Mouse (Mus musculus) cerebellum, adult 2 months (tissue): ENCODE results near the gene Gm10306. TPM values are rescaled to one million over a fixed set of nuclear protein-coding genes. Genes with fewer than 3 reads are reported as not detected.
A peak's percentile ranks its signal among the peaks of the same experiment; 100 is the strongest.

Source experiments
- DNase-seq, 2 experiments: peaks; one replicate each; pipeline ENCODE4 v3.0.0; 2021
- H3K27ac ChIP-seq: fragments of 200-500 bp; 2 replicates; pipeline ENCODE4 v1.5.1; 2012; ENCODE audit warnings: low read length, control low read depth, inconsistent platforms; ENCODE audit not compliant: insufficient read depth
- H3K27me3 ChIP-seq: fragments of 200-500 bp; 2 replicates; pipeline ENCODE4 v1.6.1; 2012; ENCODE audit warnings: inconsistent platforms, mild to moderate bottlenecking, low read length, moderate library complexity; ENCODE audit not compliant: control insufficient read depth, insufficient read depth
- H3K4me1 ChIP-seq: fragments of 200-500 bp; 2 replicates; pipeline ENCODE4 v1.6.1; 2011; ENCODE audit warnings: low read length; ENCODE audit not compliant: control insufficient read depth, insufficient read depth
- H3K4me3 ChIP-seq: fragments of 200-500 bp; replicated peaks from 2 replicates; pipeline ENCODE3; 2011; ENCODE audit warnings: mild to moderate bottlenecking, low read depth, low read length, control low read depth; ENCODE audit not compliant: insufficient read depth
- CTCF ChIP-seq: fragments of 200-500 bp; IDR thresholded peaks from 2 replicates; pipeline ENCODE4 v1.5.1; 2011; ENCODE audit warnings: low read depth, mild to moderate bottlenecking, control low read depth, low read length, moderate library complexity, borderline replicate concordance; ENCODE audit not compliant: insufficient read depth
- POLR2A ChIP-seq: fragments of 200-500 bp; IDR thresholded peaks from 2 replicates; pipeline ENCODE4 v1.6.1; 2011; ENCODE audit warnings: low read length, control low read depth, borderline replicate concordance; ENCODE audit not compliant: insufficient read depth
- WGBS: fragments of 180-500 bp; shearing (Covaris S2); methylation state at CpG from one replicate; pipeline ENCODE4 v1.1.7; 2018; 5-methylcytosine and 5-hydroxymethylcytosine counted together
- polyA plus RNA-seq: library from polyadenylated mRNA; depleted of rRNA; stranded (reverse); fragments of >200 nt; gene quantifications from 2 replicates; pipeline ENCODE4 v1.2.3, GENCODE M21; 2012; rRNA removed

The Gm10306 gene
- polyA plus RNA-seq, 1 experiment: not detected

DNA sequence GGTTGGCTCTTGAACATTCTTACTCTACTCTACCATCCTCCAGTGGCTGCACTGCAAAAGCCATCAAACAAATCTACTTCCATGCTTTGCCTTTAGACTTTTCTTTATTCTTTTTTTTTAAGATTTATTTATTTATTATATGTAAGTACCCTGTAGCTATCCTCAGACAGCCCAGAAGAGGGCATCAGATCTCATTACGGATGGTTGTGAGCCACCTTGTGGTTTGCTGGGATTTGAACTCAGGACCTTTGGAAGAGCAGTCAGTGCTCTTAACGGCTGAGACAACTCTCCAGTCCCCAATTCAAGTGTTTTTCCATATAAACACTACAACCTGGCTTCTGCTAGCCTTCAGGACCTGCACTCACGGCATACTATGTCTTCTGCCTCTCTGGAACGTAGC, 45.0 kb downstream of the Gm10306 start:
- TF ChIP-seq CTCF: no peak
- no peak for TF ChIP-seq POLR2A
- WGBS: 81% methylated on average over 4 of the region's 4 CpGs
- H3K4me3 ChIP-seq: no peak overlapping the region

DNA sequence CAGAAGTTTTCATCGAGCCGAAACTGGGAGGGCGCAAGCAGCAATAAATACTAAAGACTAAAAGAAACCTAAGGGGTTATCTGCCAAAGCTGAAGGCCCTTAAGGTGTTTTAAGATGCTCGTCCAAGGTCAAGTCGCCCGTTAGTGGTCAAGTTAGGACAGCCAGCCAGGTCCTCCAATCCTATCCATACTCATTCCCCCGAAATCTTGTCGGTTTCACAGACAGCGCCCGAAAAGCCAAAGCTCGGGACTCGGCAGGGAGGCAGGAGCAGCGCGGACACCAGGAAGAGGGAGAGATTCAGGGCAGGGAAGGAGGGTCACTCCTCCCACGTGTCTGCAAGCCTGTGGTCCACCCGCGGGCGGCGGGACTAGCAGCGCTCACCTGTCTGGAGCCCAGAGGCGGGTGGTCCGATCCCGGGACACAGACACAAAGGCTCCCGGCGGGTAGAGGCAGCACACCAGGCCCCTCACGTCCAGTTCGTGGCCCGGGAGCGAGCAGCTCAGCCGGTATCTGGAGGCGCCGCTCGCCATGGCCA, 46.2 kb downstream of the Gm10306 start:
- peak overlapping the region; percentile 35; the same call in 1 of the 2 replicates for H3K27ac ChIP-seq
- no peaks in the 10 kb centered on the region for H3K27me3 ChIP-seq
- peaks cover 7% of the 10 kb centered on the region; the same call in 1 of the 2 replicates for H3K4me1 ChIP-seq
- under 1% methylated on average over 33 of the region's 33 CpGs for WGBS
- H3K4me3 ChIP-seq: peak overlapping the region; percentile 81
- no peak for DNase-seq
- TF ChIP-seq CTCF: no peak
- no peak for TF ChIP-seq POLR2A

More for the DNA sequence above, 45.0 kb downstream of the Gm10306 start:
- 0 out of 2 replicates have a peak overlapping the region, but pooled peaks have one; percentile 30 for H3K27ac ChIP-seq
- DNase-seq: no peak
- peaks cover 7% of the 10 kb centered on the region; the same call in 1 of the 2 replicates for H3K4me1 ChIP-seq
- no peaks in the 10 kb centered on the region for H3K27me3 ChIP-seq

DNA sequence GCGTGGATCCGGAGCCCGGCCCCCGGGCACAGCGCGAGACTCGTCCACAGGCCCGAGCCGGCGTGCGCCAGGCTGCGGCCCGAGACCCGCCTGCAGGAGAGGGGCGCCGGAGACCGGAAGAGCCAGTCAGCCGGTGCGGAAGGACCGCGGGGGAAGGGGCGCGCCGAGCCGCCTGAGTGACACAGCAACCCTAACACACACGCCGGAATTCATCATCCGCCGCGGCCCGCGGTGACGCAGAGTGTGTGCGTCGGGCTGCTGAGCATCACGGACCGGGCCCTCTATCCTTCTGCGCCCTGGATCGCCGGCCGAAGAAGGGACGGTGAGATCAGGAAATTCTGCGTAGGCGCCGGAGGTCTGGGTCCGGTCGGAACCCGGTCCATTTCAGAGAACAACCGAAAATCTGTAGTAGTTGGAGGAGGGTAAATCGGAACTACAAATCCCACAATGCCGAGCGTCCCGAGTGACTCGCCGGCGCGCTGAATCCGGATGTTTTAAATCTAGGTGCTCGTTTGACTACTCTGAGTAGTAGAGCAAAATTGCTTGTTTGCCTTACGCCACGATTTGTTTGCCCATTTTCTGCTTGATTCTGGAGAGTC, 46.8 kb downstream of the Gm10306 start, which contains the start of gene Plaa:
Gene Plaa, minus strand, starts transcription at position 214 of the 599 bp plus-strand sequence.
- H3K27ac ChIP-seq: peak within 1 kb of the TSS; percentile 97
- peak; percentile 47; the same call in 1 of the 2 replicates for TF ChIP-seq POLR2A
- TF ChIP-seq CTCF: no peak
- DNase-seq: peak; percentile 91 to 94
- no peaks in the 10 kb centered on the region for H3K27me3 ChIP-seq
- H3K4me3 ChIP-seq: peak within 1 kb of the TSS; percentile 81
- H3K4me1 ChIP-seq: peaks cover 7% of the 10 kb centered on the region; the same call in 1 of the 2 replicates
- under 1% methylated on average over 61 of the region's 61 CpGs for WGBS

DNA sequence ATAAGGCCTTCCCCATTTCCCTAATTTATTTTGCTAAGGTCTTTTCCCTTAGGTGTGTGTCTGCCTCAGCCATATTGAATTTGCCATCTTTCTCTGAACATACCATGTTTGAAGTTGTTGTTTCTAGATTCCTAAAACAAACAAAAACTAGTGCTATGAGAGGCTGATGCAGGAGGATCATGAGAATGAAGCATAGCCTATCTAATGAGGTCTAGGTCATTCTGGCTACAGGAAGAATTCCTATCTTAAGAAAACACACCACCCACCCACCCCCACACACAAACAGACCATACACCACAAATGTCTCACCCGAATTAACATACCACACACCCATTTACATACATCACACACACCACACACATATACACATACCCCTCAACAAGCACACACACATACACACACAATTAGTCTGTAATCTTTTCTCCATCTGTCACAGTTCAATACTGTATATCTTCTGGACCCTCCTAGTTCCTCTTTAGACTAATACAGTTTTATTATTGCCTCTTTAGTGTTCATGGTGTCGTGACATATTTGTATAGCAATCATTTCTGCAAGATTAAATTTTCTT, 48.2 kb downstream of the Gm10306 start:
- Histone ChIP-seq H3K4me3 (no peak overlapping the region), H3K27me3 (no peaks in the 10 kb centered on the region), H3K27ac (no peak overlapping the region), H3K4me1 (peaks cover 7% of the 10 kb centered on the region; the same call in 1 of the 2 replicates)
- DNase-seq: no peak
- TF ChIP-seq CTCF: no peak
- TF ChIP-seq POLR2A: no peak
- 85% methylated on average over 2 of the region's 2 CpGs for WGBS

DNA sequence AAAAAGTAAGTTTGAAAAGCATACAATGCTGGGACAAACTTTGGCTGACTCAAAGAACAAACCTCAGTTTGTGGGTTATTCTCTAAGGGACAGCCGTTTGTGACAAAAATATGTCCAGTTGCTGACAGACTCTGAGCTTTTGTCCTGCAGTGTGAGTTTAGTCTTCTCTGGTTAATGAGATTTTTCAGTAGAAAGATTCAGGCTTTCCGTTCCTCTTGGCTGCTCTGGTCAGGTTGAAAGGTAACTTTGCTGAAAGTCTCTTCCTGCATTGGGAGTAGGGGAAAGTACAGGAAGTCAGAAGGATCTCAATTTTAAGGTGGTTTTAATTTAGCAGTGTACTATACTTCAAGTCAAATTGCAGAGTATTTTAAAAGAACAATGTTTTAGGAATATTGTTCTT, 49.2 kb downstream of the Gm10306 start:
- no peak overlapping the region for H3K4me3 ChIP-seq
- TF ChIP-seq POLR2A (no peak), CTCF (no peak)
- 90% methylated on average over 2 of the region's 2 CpGs for WGBS
- DNase-seq: no peak
- peaks cover 5% of the 10 kb centered on the region; the same call in 1 of the 2 replicates for H3K4me1 ChIP-seq
- no peak overlapping the region for H3K27ac ChIP-seq
- no peaks in the 10 kb centered on the region for H3K27me3 ChIP-seq

Other genes with a start within 250 kb of the Gm10306 start
- gene Caap1, start 250 bp downstream of the Gm10306 start, polyA plus RNA-seq: 9.1 TPM in 2 replicates
- 29.5 and 29.9 TPM in 2 replicates for gene Plaa, start 46.7 kb downstream of the Gm10306 start, polyA plus RNA-seq
- gene Ift74, start 57.9 kb downstream of the Gm10306 start, polyA plus RNA-seq: 10.9 and 13.2 TPM in 2 replicates
- not detected in 2 replicates for gene Lrrc19, start 93.6 kb downstream of the Gm10306 start, polyA plus RNA-seq
- gene Tek, start 182.7 kb downstream of the Gm10306 start, polyA plus RNA-seq: 7.6 and 8.7 TPM in 2 replicates